Mouse (Mus musculus): ENCODE data around the gene Scgn.

- TF ChIP-seq POLR2A (IDR thresholded peaks at IDR 0.05; ENCODE audit: borderline replicate concordance, extremely low read depth, low read depth, low read length) (no peak), CTCF (IDR thresholded peaks at IDR 0.05; ENCODE audit: insufficient read depth, low read length) (no peak)
These were observed 48.2 kb downstream of the Scgn start for GRCm38 (mm10) chr13:23942861-23943260.

Measured in lung, adult 2 months (tissue).